Mouse (Mus musculus) testis, adult 2 months (tissue): Measurements from ENCODE around the gene Nelfb. TPM values are rescaled to one million over a fixed set of nuclear protein-coding genes. Genes with fewer than 3 reads are reported as not detected.

Experiments used
- H3K27ac ChIP-seq: fragments of 200-500 bp; 2 replicates; pipeline ENCODE4 v1.5.1; 2012; ENCODE audit warnings: low read depth, low read length; ENCODE audit not compliant: control insufficient read depth, insufficient read depth
- H3K27me3 ChIP-seq: fragments of 200-500 bp; 2 replicates; pipeline ENCODE4 v1.6.1; 2012; ENCODE audit warnings: mild to moderate bottlenecking, low read length, moderate library complexity; ENCODE audit not compliant: control insufficient read depth, insufficient read depth
- H3K36me3 ChIP-seq: fragments of 200-500 bp; 2 replicates; pipeline ENCODE4 v1.6.1; 2012; ENCODE audit warnings: mild to moderate bottlenecking, low read length; ENCODE audit not compliant: control insufficient read depth, insufficient read depth
- H3K4me1 ChIP-seq: fragments of 200-500 bp; 2 replicates; pipeline ENCODE4 v1.6.1; 2012; ENCODE audit warnings: low read length; ENCODE audit not compliant: control insufficient read depth, insufficient read depth
- H3K4me3 ChIP-seq: fragments of 200-500 bp; 2 replicates; pipeline ENCODE4 v1.5.1; 2012; ENCODE audit warnings: low read depth, mild to moderate bottlenecking, low read length, moderate library complexity, mixed read lengths; ENCODE audit not compliant: control insufficient read depth
- CTCF ChIP-seq: fragments of 200-500 bp; IDR thresholded peaks from 2 replicates; pipeline ENCODE4 v1.5.1; 2012; ENCODE audit warnings: low read depth, mild to moderate bottlenecking, inconsistent platforms, low read length, moderate library complexity; ENCODE audit not compliant: control insufficient read depth, insufficient read depth, insufficient replicate concordance
- POLR2A ChIP-seq: fragments of 200-500 bp; IDR thresholded peaks from 2 replicates; pipeline ENCODE4 v1.6.1; 2012; ENCODE audit warnings: low read depth, mild to moderate bottlenecking, inconsistent platforms, low read length, moderate library complexity; ENCODE audit not compliant: control insufficient read depth
- polyA plus RNA-seq: library from polyadenylated mRNA; depleted of rRNA; stranded (reverse); fragments of >200 nt; gene quantifications from 2 replicates; pipeline ENCODE4 v1.2.3, GENCODE M21; 2012

Gene Nelfb
- polyA plus RNA-seq, 1 experiment, result 24.9 TPM

- H3K4me3 ChIP-seq, result peak within 1 kb of the TSS; percentile 98
Observed at GRCm38 (mm10) chr2:25214444-25214843, 3.2 kb upstream of the Nelfb start, which contains the start of gene Stpg3. TSS of gene Stpg3 (minus strand) at chr2:25214637.

GRCm38 (mm10) chr2:25213266-25213865, 2.1 kb upstream of the Nelfb start:
- peak overlapping the region; percentile 98 for H3K4me3 ChIP-seq
- no peaks in the 10 kb centered on the region for H3K27me3 ChIP-seq
- peak overlapping the region; percentile 15 for H3K27ac ChIP-seq
- H3K36me3 ChIP-seq, result no peaks in the 10 kb centered on the region
- peaks cover 2% of the 10 kb centered on the region for H3K4me1 ChIP-seq
- TF ChIP-seq CTCF (no peak), POLR2A (no peak)

More at GRCm38 (mm10) chr2:25214444-25214843, 3.2 kb upstream of the Nelfb start, which contains the start of gene Stpg3:
- Histone ChIP-seq H3K27ac (peak within 1 kb of the TSS; percentile 15), H3K36me3 (no peaks in the 10 kb centered on the region), H3K4me1 (peaks cover 2% of the 10 kb centered on the region), H3K27me3 (no peaks in the 10 kb centered on the region)
- TF ChIP-seq POLR2A, result peak; percentile 70; the same call in 1 of the 2 replicates
- no peak for TF ChIP-seq CTCF

GRCm38 (mm10) chr2:25210686-25211085, 603 bp downstream of the Nelfb start:
- Histone ChIP-seq H3K27me3 (no peaks in the 10 kb centered on the region), H3K36me3 (no peaks in the 10 kb centered on the region), H3K4me3 (peak overlapping the region; percentile 98), H3K27ac (peak overlapping the region; percentile 91), H3K4me1 (peaks cover 2% of the 10 kb centered on the region)
- TF ChIP-seq POLR2A (no peak), CTCF (no peak)

GRCm38 (mm10) chr2:25207593-25207992, 3.7 kb downstream of the Nelfb start:
- H3K27me3 ChIP-seq, result no peaks in the 10 kb centered on the region
- TF ChIP-seq CTCF (no peak), POLR2A (no peak)
- no peaks in the 10 kb centered on the region; the same call in 1 of the 2 replicates for H3K36me3 ChIP-seq
- H3K27ac ChIP-seq, result no peak overlapping the region
- H3K4me1 ChIP-seq, result peaks cover 2% of the 10 kb centered on the region; the same call in 1 of the 2 replicates
- no peak overlapping the region for H3K4me3 ChIP-seq

- no peaks in the 10 kb centered on the region for H3K4me1 ChIP-seq
- H3K36me3 ChIP-seq, result peaks cover 1% of the 10 kb centered on the region
- TF ChIP-seq POLR2A, result no peak
- TF ChIP-seq CTCF, result no peak
- H3K27me3 ChIP-seq, result no peaks in the 10 kb centered on the region
- no peak overlapping the region for H3K4me3 ChIP-seq
- no peak overlapping the region for H3K27ac ChIP-seq
Observed at GRCm38 (mm10) chr2:25203631-25204214, 7.6 kb downstream of the Nelfb start.

GRCm38 (mm10) chr2:25200631-25201030, 10.7 kb downstream of the Nelfb start:
- Histone ChIP-seq H3K4me1 (no peaks in the 10 kb centered on the region; the same call in 1 of the 2 replicates), H3K27me3 (no peaks in the 10 kb centered on the region), H3K27ac (no peak overlapping the region), H3K4me3 (no peak overlapping the region), H3K36me3 (peaks cover 1% of the 10 kb centered on the region)
- TF ChIP-seq CTCF, result no peak
- no peak for TF ChIP-seq POLR2A

- no peak for TF ChIP-seq POLR2A
- no peak for TF ChIP-seq CTCF
- Histone ChIP-seq H3K4me3 (no peak overlapping the region), H3K27me3 (no peaks in the 10 kb centered on the region), H3K36me3 (peaks cover 1% of the 10 kb centered on the region), H3K27ac (no peak overlapping the region), H3K4me1 (peaks cover 4% of the 10 kb centered on the region; the same call in 1 of the 2 replicates)
Observed at GRCm38 (mm10) chr2:25197946-25198345, 13.3 kb downstream of the Nelfb start.

- TF ChIP-seq CTCF (no peak), POLR2A (no peak)
- Histone ChIP-seq H3K36me3 (peaks cover 1% of the 10 kb centered on the region; the same call in 1 of the 2 replicates), H3K4me3 (no peak overlapping the region), H3K27ac (peak overlapping the region; percentile 70), H3K27me3 (no peaks in the 10 kb centered on the region), H3K4me1 (peaks cover 4% of the 10 kb centered on the region; the same call in 1 of the 2 replicates)
Observed at GRCm38 (mm10) chr2:25197191-25197590, 14.1 kb downstream of the Nelfb start.
